Mouse (Mus musculus) kidney, adult 2 months (tissue): Measurements from ENCODE around the gene Aurka. TPM values are rescaled to one million over a fixed set of nuclear protein-coding genes. Genes with fewer than 3 reads are reported as not detected.

ENCODE experiments used
- DNase-seq: peaks from one replicate; pipeline ENCODE4 v3.0.0; 2021
- H3K27ac ChIP-seq: fragments of 200-500 bp; 2 replicates; pipeline ENCODE4 v1.5.1; 2012; ENCODE audit warnings: low read depth, low read length, control low read depth, inconsistent platforms; ENCODE audit not compliant: insufficient read depth
- H3K27me3 ChIP-seq: fragments of 200-500 bp; replicated peaks from 2 replicates; pipeline ENCODE4 v1.6.1; 2012; ENCODE audit warnings: mild to moderate bottlenecking, moderate library complexity, low read length, inconsistent platforms; ENCODE audit not compliant: control insufficient read depth, insufficient read depth
- H3K36me3 ChIP-seq: fragments of 200-500 bp; 2 replicates; pipeline ENCODE4 v1.6.1; 2012; ENCODE audit warnings: mild to moderate bottlenecking, moderate library complexity, low read length, inconsistent platforms; ENCODE audit not compliant: control insufficient read depth, insufficient read depth
- H3K4me1 ChIP-seq: fragments of 200-500 bp; 2 replicates; pipeline ENCODE4 v1.6.1; 2011; ENCODE audit warnings: low read length; ENCODE audit not compliant: control insufficient read depth, insufficient read depth
- H3K4me3 ChIP-seq: fragments of 200-500 bp; 2 replicates; pipeline ENCODE4 v1.5.1; 2011; ENCODE audit warnings: mild to moderate bottlenecking, low read depth, low read length, control low read depth; ENCODE audit not compliant: insufficient read depth
- CTCF ChIP-seq: fragments of 200-500 bp; conservative IDR thresholded peaks from 2 replicates; pipeline ENCODE4 v1.5.1; 2011; ENCODE audit warnings: low read depth, mild to moderate bottlenecking, control low read depth, low read length, moderate library complexity, mixed read lengths; ENCODE audit not compliant: insufficient read depth, insufficient read length
- POLR2A ChIP-seq: fragments of 200-500 bp; IDR thresholded peaks from one replicate; pipeline ENCODE4 v1.6.1; 2011; ENCODE audit warnings: low read depth, low read length, control low read depth
- WGBS: fragments of 180-500 bp; shearing (Covaris S2); methylation state at CpG from one replicate; pipeline ENCODE4 v1.1.7; 2018; 5-methylcytosine and 5-hydroxymethylcytosine counted together
- polyA plus RNA-seq: library from polyadenylated mRNA; depleted of rRNA; stranded (reverse); fragments of >200 nt; gene quantifications from 2 replicates; pipeline ENCODE4 v1.2.3, GENCODE M21; 2012

Gene Aurka
- polyA plus RNA-seq, 1 experiment: 0.92 TPM

- H3K27ac ChIP-seq: no peak overlapping the region
- H3K36me3 ChIP-seq: no peaks in the 10 kb centered on the region
- no peaks in the 10 kb centered on the region for H3K4me1 ChIP-seq
- H3K27me3 ChIP-seq: no peaks in the 10 kb centered on the region
- TF ChIP-seq POLR2A: no peak
- no peak for TF ChIP-seq CTCF
- WGBS: 89% methylated on average over 7 of the region's 7 CpGs
- no peak for DNase-seq
- no peak overlapping the region for H3K4me3 ChIP-seq
These were observed 7.2 kb downstream of the Aurka start for GRCm38 (mm10) chr2:172363176-172363575.

GRCm38 (mm10) chr2:172355833-172356232, 14.5 kb downstream of the Aurka start:
- Histone ChIP-seq H3K36me3 (no peaks in the 10 kb centered on the region), H3K4me3 (no peak overlapping the region), H3K27me3 (no peaks in the 10 kb centered on the region), H3K27ac (no peak overlapping the region), H3K4me1 (no peaks in the 10 kb centered on the region)
- no peak for DNase-seq
- 74% methylated on average over 5 of the region's 5 CpGs for WGBS
- TF ChIP-seq POLR2A (no peak), CTCF (no peak)

- no peaks in the 10 kb centered on the region for H3K27me3 ChIP-seq
- WGBS: 85% methylated on average over 9 of the region's 9 CpGs
- no peak overlapping the region for H3K4me3 ChIP-seq
- no peaks in the 10 kb centered on the region for H3K4me1 ChIP-seq
- no peaks in the 10 kb centered on the region for H3K36me3 ChIP-seq
- DNase-seq: no peak
- H3K27ac ChIP-seq: no peak overlapping the region
- TF ChIP-seq CTCF: no peak
- TF ChIP-seq POLR2A: no peak
These were observed 15.6 kb downstream of the Aurka start for GRCm38 (mm10) chr2:172354761-172355160.

GRCm38 (mm10) chr2:172353218-172353617, 17.1 kb downstream of the Aurka start:
- Histone ChIP-seq H3K36me3 (no peaks in the 10 kb centered on the region), H3K27ac (no peak overlapping the region), H3K4me1 (no peaks in the 10 kb centered on the region), H3K27me3 (no peaks in the 10 kb centered on the region), H3K4me3 (no peak overlapping the region)
- no peak for DNase-seq
- no peak for TF ChIP-seq POLR2A
- no peak for TF ChIP-seq CTCF
- WGBS: 83% methylated on average over 9 of the region's 9 CpGs

GRCm38 (mm10) chr2:172350773-172351172, 19.6 kb downstream of the Aurka start:
- Histone ChIP-seq H3K4me3 (no peak overlapping the region), H3K36me3 (no peaks in the 10 kb centered on the region), H3K4me1 (no peaks in the 10 kb centered on the region), H3K27ac (no peak overlapping the region), H3K27me3 (no peaks in the 10 kb centered on the region)
- 61% methylated on average over 8 of the region's 8 CpGs for WGBS
- TF ChIP-seq CTCF (no peak), POLR2A (no peak)
- no peak for DNase-seq

- H3K36me3 ChIP-seq: no peaks in the 10 kb centered on the region
- WGBS: 81% methylated on average over 14 of the region's 14 CpGs
- DNase-seq: no peak
These were observed 20.6 kb downstream of the Aurka start for GRCm38 (mm10) chr2:172349776-172350175.

GRCm38 (mm10) chr2:172348297-172348950, 21.9 kb downstream of the Aurka start:
- Histone ChIP-seq H3K27ac (no peak overlapping the region), H3K4me3 (no peak overlapping the region), H3K4me1 (peaks cover 4% of the 10 kb centered on the region; the same call in 1 of the 2 replicates), H3K27me3 (no peaks in the 10 kb centered on the region), H3K36me3 (no peaks in the 10 kb centered on the region)
- DNase-seq: no peak
- TF ChIP-seq CTCF (no peak), POLR2A (no peak)
- 70% methylated on average over 3 of the region's 3 CpGs for WGBS

More at GRCm38 (mm10) chr2:172349776-172350175, 20.6 kb downstream of the Aurka start:
- peaks cover 1% of the 10 kb centered on the region; the same call in 1 of the 2 replicates for H3K4me1 ChIP-seq
- TF ChIP-seq CTCF (no peak), POLR2A (no peak)
- H3K4me3 ChIP-seq: no peak overlapping the region
- no peak overlapping the region for H3K27ac ChIP-seq
- no peaks in the 10 kb centered on the region for H3K27me3 ChIP-seq
